Mouse (Mus musculus) midbrain, embryonic 14.5 days (tissue): ENCODE measurements around the gene Sugt1. TPM values are rescaled to one million over a fixed set of nuclear protein-coding genes. Genes with fewer than 3 reads are reported as not detected.
A peak's percentile ranks its signal among the peaks of the same experiment; 100 is the strongest.

Experiments used
- ATAC-seq: fragments of 200-750 bp; cut with Nextera tagmentation; 2 replicates; pipeline ENCODE4 v1.8.0; 2017; ENCODE audit warnings: moderate number of reproducible peaks, moderate library complexity; ENCODE audit not compliant: low FRiP score, low TSS enrichment
- DNase-seq: peaks from one replicate; pipeline ENCODE4 v3.0.0-alpha.2; 2015
- H3K27ac ChIP-seq: fragments of 300-500 bp; sonication (generic); replicated peaks from 2 replicates; pipeline ENCODE4 v1.5.1; 2014; ENCODE audit warnings: mild to moderate bottlenecking, low read depth, low read length, moderate library complexity
- H3K27me3 ChIP-seq: fragments of 300-500 bp; sonication (generic); 2 replicates; pipeline ENCODE4 v1.6.1; 2014; ENCODE audit warnings: low read length, control low read depth, mixed read lengths; ENCODE audit not compliant: control insufficient read depth, insufficient read depth
- H3K36me3 ChIP-seq: fragments of 300-500 bp; sonication (generic); 2 replicates; pipeline ENCODE4 v1.6.1; 2014; ENCODE audit warnings: low read length, control low read depth; ENCODE audit not compliant: control insufficient read depth, insufficient read depth
- H3K4me1 ChIP-seq: fragments of 300-500 bp; sonication (generic); 2 replicates; pipeline ENCODE4 v1.6.1; 2014; ENCODE audit warnings: mild to moderate bottlenecking, antibody characterized with exemption, low read length, control low read depth; ENCODE audit not compliant: control insufficient read depth, insufficient read depth
- H3K4me2 ChIP-seq: fragments of 300-500 bp; sonication (generic); 2 replicates; pipeline ENCODE4 v1.6.1; 2014; ENCODE audit warnings: mild to moderate bottlenecking, low read length, moderate library complexity
- H3K4me3 ChIP-seq: fragments of 300-500 bp; sonication (generic); replicated peaks from 2 replicates; pipeline ENCODE4 v1.5.1; 2014; ENCODE audit warnings: low read depth, low read length
- H3K9ac ChIP-seq: fragments of 300-500 bp; sonication (generic); replicated peaks from 2 replicates; pipeline ENCODE4 v1.6.1; 2014; ENCODE audit warnings: mild to moderate bottlenecking, low read length, moderate library complexity
- H3K9me3 ChIP-seq: fragments of 300-500 bp; sonication (generic); 2 replicates; pipeline ENCODE4 v1.6.1; 2016; ENCODE audit warnings: low read length, control low read depth, mixed read lengths; ENCODE audit not compliant: control insufficient read depth
- WGBS: fragments of 180-500 bp; shearing (Covaris S2); extraction: QIAGEN DNeasy Blood & Tissue Kit; methylation state at CpG from one replicate; pipeline ENCODE4 v1.1.7; 2014; 5-methylcytosine and 5-hydroxymethylcytosine counted together
- microRNA-seq: library from miRNA; unstranded; fragments of <30 nt; microRNA quantifications from one replicate; pipeline ENCODE4, GENCODE M21; 2016
- polyA plus RNA-seq: library from polyadenylated mRNA; unstranded; fragments of >200 nt; fragmentation: Nextera tagmentation; extraction: Ambion mirVana; gene quantifications from 2 replicates; pipeline ENCODE4 v1.2.1, GENCODE M21; 2014

Sugt1 gene
- polyA plus RNA-seq, 1 experiment from 2014 or later = 128 TPM

- H3K4me2 ChIP-seq = no peak overlapping the region
Observed at GRCm38 (mm10) chr14:79677108-79677753, 89.7 kb downstream of the Sugt1 start.

DNA sequence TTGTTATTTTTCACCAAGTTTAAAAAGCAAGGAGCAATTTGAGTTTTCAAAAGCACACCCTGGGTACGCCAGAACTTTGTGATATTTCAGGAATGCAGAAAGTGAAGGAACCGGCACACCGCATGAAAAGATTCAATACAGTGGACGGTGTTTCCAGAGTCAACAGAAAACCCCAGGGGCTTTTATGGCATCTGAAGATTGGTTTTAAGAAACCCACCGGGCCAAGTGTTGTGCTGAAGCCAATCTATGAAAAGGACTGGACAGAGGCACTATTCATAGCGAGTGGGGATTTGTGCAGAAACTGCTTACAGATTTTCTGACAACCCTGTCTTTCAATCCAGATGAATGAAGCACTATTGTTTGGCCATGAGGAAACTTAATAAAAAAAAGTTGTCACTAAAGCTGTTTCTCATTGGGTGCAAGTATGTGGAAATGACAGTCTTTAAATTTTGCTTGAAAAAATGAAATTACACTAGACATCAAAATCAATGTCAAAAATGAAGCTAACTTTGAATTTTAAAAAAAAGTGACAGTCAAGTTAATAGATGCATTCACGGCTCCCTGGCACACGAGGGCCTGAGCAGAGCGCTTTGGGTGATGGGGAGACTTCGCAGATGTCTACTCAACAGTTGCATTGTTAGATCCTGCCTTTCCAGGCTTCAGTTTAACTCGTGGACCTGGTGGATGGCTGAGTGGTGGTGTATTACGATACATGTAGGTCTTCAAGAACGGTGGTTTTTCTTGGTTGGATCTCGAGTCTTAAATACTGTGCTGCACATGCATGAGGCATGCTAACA is 90.6 kb downstream of the Sugt1 start:
- no peaks in the 10 kb centered on the region for H3K27me3 ChIP-seq
- no peak overlapping the region for H3K27ac ChIP-seq
- no peaks in the 10 kb centered on the region for H3K36me3 ChIP-seq
- DNase-seq = no peak
- no peak overlapping the region for H3K4me2 ChIP-seq
- H3K9ac ChIP-seq = no peak overlapping the region
- no peak for ATAC-seq
- no peaks in the 10 kb centered on the region for H3K9me3 ChIP-seq
- peaks cover 4% of the 10 kb centered on the region; the same call in 1 of the 2 replicates for H3K4me1 ChIP-seq
- H3K4me3 ChIP-seq = no peak overlapping the region
- WGBS = 35% methylated on average over 14 of the region's 14 CpGs

More at GRCm38 (mm10) chr14:79677108-79677753, 89.7 kb downstream of the Sugt1 start:
- no peak overlapping the region for H3K9ac ChIP-seq
- ATAC-seq (no peak), DNase-seq (peak; percentile 49)
- H3K4me3 ChIP-seq = no peak overlapping the region
- no peaks in the 10 kb centered on the region for H3K36me3 ChIP-seq
- H3K27ac ChIP-seq = no peak overlapping the region
- no peaks in the 10 kb centered on the region for H3K9me3 ChIP-seq
- H3K4me1 ChIP-seq = peaks cover 10% of the 10 kb centered on the region
- WGBS = 42% methylated on average over 15 of the region's 15 CpGs
- H3K27me3 ChIP-seq = no peaks in the 10 kb centered on the region

GRCm38 (mm10) chr14:79680652-79681051 is 93.2 kb downstream of the Sugt1 start:
- H3K9ac ChIP-seq = no peak overlapping the region
- H3K4me2 ChIP-seq = no peak overlapping the region
- H3K9me3 ChIP-seq = no peaks in the 10 kb centered on the region
- H3K4me1 ChIP-seq = 0 out of 2 replicates have a peak, but pooled peaks cover 4% of the 10 kb centered on the region
- 56% methylated on average over 5 of the region's 5 CpGs for WGBS
- no peaks in the 10 kb centered on the region for H3K27me3 ChIP-seq
- no peak for ATAC-seq
- no peaks in the 10 kb centered on the region for H3K36me3 ChIP-seq
- H3K4me3 ChIP-seq = no peak overlapping the region
- no peak overlapping the region for H3K27ac ChIP-seq
- no peak for DNase-seq

Small RNA genes lying within 50 kb of the gene (microRNA-seq; reads per million reads assigned to microRNA genes)
- gene Gm27857 = not detected

Other genes with a start within 250 kb of the Sugt1 start
- 18.4 and 25.2 TPM in 2 replicates for gene Naa16, start 196.9 kb upstream of the Sugt1 start, polyA plus RNA-seq
- 12.7 and 12.9 TPM in 2 replicates for gene Mtrf1, start 189.9 kb upstream of the Sugt1 start, polyA plus RNA-seq
- gene Kbtbd7, start 161.2 kb upstream of the Sugt1 start, polyA plus RNA-seq = 21.8 and 29.8 TPM in 2 replicates
- gene Kbtbd6, start 135.9 kb upstream of the Sugt1 start, polyA plus RNA-seq = 1.2 and 2.3 TPM in 2 replicates
- gene Elf1, start 106.5 kb upstream of the Sugt1 start, polyA plus RNA-seq = 2.7 and 3.7 TPM in 2 replicates
- 44.8 and 52.6 TPM in 2 replicates for gene Wbp4, start 106.2 kb upstream of the Sugt1 start, polyA plus RNA-seq
- 1.8 and 2.2 TPM in 2 replicates for gene Cnmd, start 74.5 kb downstream of the Sugt1 start, polyA plus RNA-seq
- gene Pcdh8, start 183.6 kb downstream of the Sugt1 start, polyA plus RNA-seq = 58.7 and 61.2 TPM in 2 replicates